Mouse (Mus musculus): Measurements from ENCODE around the gene Fbrs.

- TF ChIP-seq CHD2 (IDR thresholded peaks at IDR 0.05; ENCODE audit: low read depth, low read length) (no peak), ZNF384 (IDR thresholded peaks at IDR 0.05; ENCODE audit: low read depth, low read length) (no peak), ZC3H11A (IDR thresholded peaks at IDR 0.05; ENCODE audit: borderline replicate concordance, low read depth, low read length) (no peak)
These were observed 8.8 kb upstream of the Fbrs start for GRCm38 (mm10) chr7:127470011-127470715.
